Mouse (Mus musculus) c-Kit-negative CD71-positive TER-119-positive erythroid progenitor cells, embryonic 14.5 days (primary cell): Measurements from ENCODE around the gene D130052B06Rik.

Experiments used
- DNase-seq: peaks from one replicate; pipeline ENCODE4 v3.0.0-alpha.2; 2013; ENCODE audit warnings: low read depth, low spot score

D130052B06Rik gene

DNA sequence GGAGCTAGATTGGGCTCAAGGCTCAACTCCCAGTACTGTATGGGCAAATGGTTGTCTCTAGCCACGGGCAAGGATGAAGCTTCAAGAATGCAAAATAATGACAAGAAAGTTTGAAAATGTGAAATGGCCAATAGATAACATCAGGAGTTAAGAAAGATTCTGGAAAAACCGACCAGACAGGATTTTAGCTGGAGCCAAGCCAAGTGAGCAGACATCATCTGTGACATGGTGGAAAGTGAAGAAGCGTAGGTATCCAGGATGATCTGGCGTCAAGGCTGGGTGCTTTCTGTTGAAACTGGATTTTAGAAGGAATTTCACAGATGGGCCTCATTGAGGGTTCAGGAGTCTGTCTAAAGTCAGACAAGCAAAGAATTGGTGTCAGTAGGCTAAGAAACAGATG is at the start of gene D130052B06Rik:
TSS of gene D130052B06Rik (plus strand) at position 317 of the 400 bp plus-strand sequence.
- no peak for DNase-seq

DNA sequence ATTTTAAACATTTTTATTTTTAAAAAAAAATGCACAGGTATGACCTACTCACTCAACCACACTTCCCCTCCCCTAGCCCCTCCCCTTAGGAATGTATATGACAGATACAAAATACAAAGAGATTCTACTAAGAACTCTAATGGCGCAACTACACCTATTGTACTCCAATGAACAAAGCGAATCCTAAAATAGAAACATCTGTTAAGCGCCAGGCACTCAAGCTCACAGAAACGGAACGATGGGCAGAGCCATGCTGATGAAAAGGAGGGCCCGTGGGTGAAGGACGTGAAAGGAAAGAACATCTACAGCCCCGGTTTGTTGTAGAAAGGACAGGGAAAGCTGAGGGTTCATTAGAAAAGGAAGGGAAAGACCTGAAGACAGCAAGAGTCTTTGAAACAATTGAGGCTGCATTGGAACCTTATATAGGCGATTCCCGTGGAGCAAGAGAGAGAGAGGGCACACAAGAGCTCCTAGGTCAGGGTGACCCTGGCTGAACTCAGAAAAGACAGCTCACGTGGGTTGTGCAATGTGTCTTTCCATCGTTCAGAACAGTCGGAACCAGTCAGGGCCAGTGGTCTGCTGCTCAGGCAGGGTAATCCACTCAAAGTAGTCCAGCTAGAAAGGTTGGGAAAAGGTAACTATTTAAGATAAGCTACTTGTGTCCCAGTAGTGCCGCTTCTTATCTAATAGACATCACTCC is 48.1 kb upstream of the D130052B06Rik start:
- DNase-seq, result no peak

- DNase-seq, result no peak
Observed at GRCm38 (mm10) chr11:33554123-33554522, 45.0 kb upstream of the D130052B06Rik start.

DNA sequence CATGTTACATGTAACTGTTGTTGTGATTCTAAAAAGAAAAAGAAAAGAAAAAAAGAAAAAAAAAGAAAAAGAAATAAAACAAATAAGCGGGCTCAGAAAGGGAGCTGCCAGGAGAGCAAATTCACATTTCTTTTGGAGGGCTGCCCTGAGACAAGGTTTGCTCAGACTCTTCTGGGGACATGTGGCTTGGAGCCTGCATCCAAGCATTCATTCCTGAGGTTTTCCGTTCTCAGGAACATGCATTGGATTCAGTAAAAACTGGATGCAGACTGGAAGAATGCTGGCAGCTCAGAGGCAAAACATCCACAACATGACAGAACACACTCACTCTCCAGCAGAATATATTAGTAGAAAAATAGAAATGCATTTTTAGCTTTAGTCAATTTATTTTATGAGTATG is 35.2 kb upstream of the D130052B06Rik start:
- DNase-seq, result no peak

- DNase-seq, result no peak
Observed at GRCm38 (mm10) chr11:33570413-33570812, 28.7 kb upstream of the D130052B06Rik start.

GRCm38 (mm10) chr11:33574944-33575343 is 24.2 kb upstream of the D130052B06Rik start:
- DNase-seq, result peak; percentile 13

- no peak for DNase-seq
Observed at GRCm38 (mm10) chr11:33578859-33579258, 20.2 kb upstream of the D130052B06Rik start, which contains the start of gene Gabrp. TSS of gene Gabrp (minus strand) at chr11:33578959.

DNA sequence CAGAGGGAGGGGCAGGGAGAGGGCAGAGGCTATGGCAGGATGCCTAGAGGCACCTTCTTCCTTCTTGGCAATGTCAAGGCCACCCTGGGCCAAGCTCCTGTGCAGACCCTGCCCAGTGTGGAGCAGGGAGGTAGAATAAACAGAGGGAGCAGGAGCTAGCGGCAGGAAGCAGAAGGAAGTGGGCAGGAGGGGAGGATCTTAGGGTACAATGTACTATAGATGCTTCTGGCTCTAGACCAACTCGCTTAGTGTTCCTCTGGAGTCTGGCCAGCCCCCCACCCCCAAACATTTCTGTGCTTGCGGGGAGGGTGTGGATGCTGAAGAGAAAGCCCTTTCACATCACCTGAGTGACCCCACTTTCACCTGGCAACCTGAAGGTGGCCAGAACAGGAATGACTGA is 19.5 kb upstream of the D130052B06Rik start:
- no peak for DNase-seq

- DNase-seq, result no peak
Observed at GRCm38 (mm10) chr11:33586614-33587013, 12.5 kb upstream of the D130052B06Rik start.

DNA sequence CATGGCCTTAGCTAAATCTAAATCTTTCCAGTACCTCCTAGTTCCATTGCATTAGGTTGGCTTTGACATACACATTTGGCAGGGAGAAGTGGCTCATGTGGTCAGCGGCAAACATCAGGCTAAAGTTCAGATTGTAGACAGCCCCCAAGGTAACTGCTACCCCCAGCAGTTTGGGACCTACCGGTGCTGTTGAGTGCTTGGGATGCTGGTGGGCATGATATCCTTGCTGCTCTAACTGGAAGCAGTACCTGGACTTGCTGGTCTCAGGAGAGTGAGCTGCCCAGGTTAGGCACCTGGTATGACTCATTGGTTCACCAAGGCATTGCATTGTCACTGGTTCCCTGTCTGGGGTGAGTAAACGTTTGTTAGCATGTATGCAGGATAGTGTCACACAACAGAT is 8.3 kb upstream of the D130052B06Rik start:
- no peak for DNase-seq

- DNase-seq, result no peak
Observed at GRCm38 (mm10) chr11:33592826-33593225, 6.3 kb upstream of the D130052B06Rik start.

- DNase-seq, result no peak
Observed at GRCm38 (mm10) chr11:33596655-33597054, 2.4 kb upstream of the D130052B06Rik start.

DNA sequence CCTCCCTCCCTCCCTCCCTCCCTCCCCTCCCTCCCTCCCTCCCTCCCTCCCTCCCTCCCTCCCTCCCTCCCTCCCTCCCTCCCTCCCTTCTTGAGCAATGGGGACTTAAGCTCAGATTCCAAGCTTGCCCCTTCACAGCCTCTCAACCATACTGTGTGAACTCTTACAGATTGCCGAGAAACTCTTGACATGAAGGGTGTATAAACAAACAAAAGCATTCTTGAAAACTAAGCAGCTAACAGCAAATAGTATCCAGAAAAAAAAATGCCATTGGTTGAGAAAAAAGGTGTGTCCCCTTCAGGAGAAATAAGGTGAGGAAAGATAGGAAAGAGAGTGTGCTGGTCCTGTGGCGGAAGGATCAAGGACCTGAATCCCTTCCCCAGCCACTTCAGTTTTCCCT is 4.1 kb downstream of the D130052B06Rik start:
- no peak for DNase-seq

GRCm38 (mm10) chr11:33607784-33608183 is 8.7 kb downstream of the D130052B06Rik start:
- no peak for DNase-seq

GRCm38 (mm10) chr11:33614218-33614617 is 15.1 kb downstream of the D130052B06Rik start:
- no peak for DNase-seq

DNA sequence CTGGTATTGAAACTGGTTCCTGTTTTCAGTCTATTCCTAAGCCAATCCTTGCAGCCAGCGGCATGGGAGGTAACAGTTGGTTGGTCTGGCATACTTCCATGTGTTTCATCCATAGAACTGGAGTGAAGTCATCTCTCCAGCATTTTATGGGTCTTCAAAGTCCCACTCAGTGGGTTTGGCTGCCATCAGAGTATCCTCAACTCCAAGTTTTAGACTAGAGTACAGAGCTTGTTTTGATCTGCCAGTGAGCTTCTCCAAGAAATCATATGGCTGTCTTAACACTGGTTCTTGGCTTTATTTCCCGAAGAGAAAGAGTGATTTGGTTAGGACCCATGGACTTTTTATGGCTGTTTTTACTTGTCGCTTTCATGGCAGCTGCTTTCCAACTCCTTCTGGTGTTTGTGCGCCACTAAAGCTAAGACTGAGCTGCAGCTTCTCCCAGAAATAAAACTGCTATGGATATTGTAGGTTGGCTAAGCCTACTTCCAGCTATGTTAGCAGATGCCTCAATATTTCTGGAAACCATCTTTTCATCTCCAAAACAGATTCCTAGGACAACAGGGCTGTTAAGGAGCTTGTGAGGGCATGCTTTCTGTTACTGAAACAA is 28.1 kb downstream of the D130052B06Rik start:
- no peak for DNase-seq

GRCm38 (mm10) chr11:33637107-33637506 is 38.0 kb downstream of the D130052B06Rik start:
- DNase-seq, result no peak

GRCm38 (mm10) chr11:33649358-33649757 is 50.3 kb downstream of the D130052B06Rik start:
- DNase-seq, result no peak

- DNase-seq, result no peak
Observed at GRCm38 (mm10) chr11:33654485-33654884, 55.4 kb downstream of the D130052B06Rik start.

- no peak for DNase-seq
Observed at GRCm38 (mm10) chr11:33655221-33655620, 56.1 kb downstream of the D130052B06Rik start.

GRCm38 (mm10) chr11:33655861-33656593 is 56.9 kb downstream of the D130052B06Rik start:
- DNase-seq, result no peak
